Mouse (Mus musculus) hindbrain, embryonic 11.5 days (tissue): Measurements from ENCODE around the gene Timp1. TPM values are rescaled to one million over a fixed set of nuclear protein-coding genes. Genes with fewer than 3 reads are reported as not detected.

Source experiments
- ATAC-seq: fragments of 200-750 bp; cut with Nextera tagmentation; 2 replicates; pipeline ENCODE4 v1.8.0; 2017; ENCODE audit warnings: mild to moderate bottlenecking, moderate TSS enrichment, moderate library complexity; ENCODE audit not compliant: low FRiP score
- DNase-seq: peaks from one replicate; pipeline ENCODE4 v3.0.0-alpha.2; 2015; ENCODE audit warnings: low spot score
- H3K27ac ChIP-seq: fragments of 300-500 bp; sonication (generic); 2 replicates; pipeline ENCODE4 v1.5.1; 2014; ENCODE audit warnings: mild to moderate bottlenecking, low read depth, low read length
- H3K27me3 ChIP-seq: fragments of 300-500 bp; sonication (generic); 2 replicates; pipeline ENCODE4 v1.6.1; 2014; ENCODE audit warnings: mild to moderate bottlenecking, low read length, moderate library complexity, mixed read lengths; ENCODE audit not compliant: control insufficient read depth, insufficient read depth
- H3K36me3 ChIP-seq: fragments of 300-500 bp; sonication (generic); 2 replicates; pipeline ENCODE4 v1.6.1; 2014; ENCODE audit warnings: mild to moderate bottlenecking, low read length, moderate library complexity, mixed read lengths; ENCODE audit not compliant: control insufficient read depth, insufficient read depth
- H3K4me1 ChIP-seq: fragments of 300-500 bp; sonication (generic); replicated peaks from 2 replicates; pipeline ENCODE4 v1.6.1; 2014; ENCODE audit warnings: low read length, mixed read lengths; ENCODE audit not compliant: control insufficient read depth, insufficient read depth
- H3K4me2 ChIP-seq: fragments of 300-500 bp; sonication (generic); replicated peaks from 2 replicates; pipeline ENCODE4 v1.6.1; 2014; ENCODE audit warnings: mild to moderate bottlenecking, low read depth, low read length
- H3K4me3 ChIP-seq: fragments of 300-500 bp; sonication (generic); 2 replicates; pipeline ENCODE4 v1.5.1; 2014; ENCODE audit warnings: low read depth, low read length
- H3K9ac ChIP-seq: fragments of 300-500 bp; sonication (generic); 2 replicates; pipeline ENCODE4 v1.6.1; 2014; ENCODE audit warnings: low read depth, low read length
- H3K9me3 ChIP-seq: fragments of 300-500 bp; sonication (generic); 2 replicates; pipeline ENCODE4 v1.6.1; 2016; ENCODE audit warnings: low read length; ENCODE audit not compliant: control insufficient read depth
- WGBS: fragments of 180-500 bp; shearing (Covaris S2); extraction: QIAGEN DNeasy Blood & Tissue Kit; methylation state at CpG from one replicate; pipeline ENCODE4 v1.1.7; 2014; 5-methylcytosine and 5-hydroxymethylcytosine counted together
- polyA plus RNA-seq: library from polyadenylated mRNA; unstranded; fragments of >200 nt; fragmentation: Nextera tagmentation; extraction: Ambion mirVana; gene quantifications from 2 replicates; pipeline ENCODE4 v1.2.1, GENCODE M21; 2014

Timp1 gene
- polyA plus RNA-seq, 1 experiment from 2014 or later, result 10.4 TPM

GRCm38 (mm10) chrX:20863161-20864101 lies 6.5 kb upstream of the Timp1 start:
- Histone ChIP-seq H3K4me3 (no peak overlapping the region), H3K9me3 (no peaks in the 10 kb centered on the region), H3K27me3 (no peaks in the 10 kb centered on the region), H3K4me1 (no peaks in the 10 kb centered on the region), H3K4me2 (no peak overlapping the region), H3K9ac (no peak overlapping the region), H3K36me3 (no peaks in the 10 kb centered on the region), H3K27ac (no peak overlapping the region)
- ATAC-seq (no peak), DNase-seq (no peak)
- 83% methylated on average over 9 of the region's 9 CpGs for whole genome bisulfite sequencing

DNA sequence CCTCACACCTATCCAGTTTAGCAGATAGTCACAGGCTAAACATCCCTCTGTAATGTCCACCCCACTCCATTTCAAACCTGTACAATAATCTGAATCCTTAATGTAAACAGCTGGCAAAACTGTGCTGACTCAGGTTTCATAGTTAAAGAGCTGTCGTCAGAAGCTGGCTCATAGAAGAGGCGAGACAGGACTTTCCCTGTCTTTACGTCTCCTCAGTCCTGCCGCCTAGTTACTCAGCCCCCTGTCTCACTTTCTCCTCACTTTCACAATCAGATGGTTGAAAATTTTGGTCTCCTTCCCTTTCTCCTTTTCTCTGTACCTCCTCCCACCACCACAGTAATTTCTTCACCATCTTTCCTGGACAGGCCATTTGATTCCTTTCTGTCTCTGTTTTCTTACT lies 1.9 kb upstream of the Timp1 start:
- no peaks in the 10 kb centered on the region for H3K27me3 ChIP-seq
- H3K27ac ChIP-seq, result no peak overlapping the region
- H3K36me3 ChIP-seq, result no peaks in the 10 kb centered on the region
- H3K4me1 ChIP-seq, result no peaks in the 10 kb centered on the region
- no peak overlapping the region for H3K9ac ChIP-seq
- DNase-seq, result no peak
- WGBS, result 69% methylated on average over 4 of the region's 4 CpGs
- no peak overlapping the region for H3K4me3 ChIP-seq
- ATAC-seq, result no peak
- H3K9me3 ChIP-seq, result no peaks in the 10 kb centered on the region
- no peak overlapping the region for H3K4me2 ChIP-seq

DNA sequence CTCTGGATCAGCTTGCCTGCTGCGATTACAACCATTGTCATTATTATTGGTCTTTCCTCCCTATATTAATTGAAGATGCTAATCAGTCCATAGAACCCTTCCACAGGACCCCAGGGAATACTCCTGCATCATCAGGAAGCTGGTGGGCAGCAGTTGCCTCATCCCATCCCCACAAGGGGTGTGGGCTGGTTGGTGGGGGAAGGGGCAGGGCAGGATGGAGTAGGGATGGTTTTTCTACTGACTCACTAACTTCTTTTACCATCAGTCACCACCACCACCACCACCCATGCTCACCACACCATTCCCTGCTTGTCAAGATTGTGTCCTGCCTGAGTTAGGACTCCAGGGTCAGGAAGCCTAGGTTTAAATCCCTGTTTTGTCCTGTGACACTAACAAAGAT lies 763 bp upstream of the Timp1 start:
- 79% methylated on average over 1 of the region's 1 CpGs for WGBS
- H3K9ac ChIP-seq, result no peak overlapping the region

GRCm38 (mm10) chrX:20872928-20873500 lies 3.0 kb downstream of the Timp1 start:
- H3K4me3 ChIP-seq, result no peak overlapping the region
- DNase-seq, result no peak
- 31% methylated on average over 11 of the region's 11 CpGs for WGBS
- no peak overlapping the region for H3K9ac ChIP-seq
- no peak overlapping the region for H3K27ac ChIP-seq
- no peaks in the 10 kb centered on the region for H3K36me3 ChIP-seq
- H3K9me3 ChIP-seq, result no peaks in the 10 kb centered on the region
- ATAC-seq, result no peak
- H3K4me2 ChIP-seq, result no peak overlapping the region
- no peaks in the 10 kb centered on the region for H3K27me3 ChIP-seq
- no peaks in the 10 kb centered on the region for H3K4me1 ChIP-seq

More for the DNA sequence above, 763 bp upstream of the Timp1 start:
- no peaks in the 10 kb centered on the region for H3K36me3 ChIP-seq
- no peak overlapping the region for H3K27ac ChIP-seq
- DNase-seq (no peak), ATAC-seq (no peak)
- H3K9me3 ChIP-seq, result no peaks in the 10 kb centered on the region
- no peaks in the 10 kb centered on the region for H3K4me1 ChIP-seq
- no peak overlapping the region for H3K4me3 ChIP-seq
- H3K27me3 ChIP-seq, result no peaks in the 10 kb centered on the region
- no peak overlapping the region for H3K4me2 ChIP-seq

- H3K36me3 ChIP-seq, result no peaks in the 10 kb centered on the region
- WGBS, result 51% methylated on average over 3 of the region's 3 CpGs
- no peaks in the 10 kb centered on the region for H3K9me3 ChIP-seq
- no peaks in the 10 kb centered on the region for H3K4me1 ChIP-seq
- DNase-seq, result no peak
- H3K4me2 ChIP-seq, result no peak overlapping the region
- no peaks in the 10 kb centered on the region for H3K27me3 ChIP-seq
- H3K9ac ChIP-seq, result no peak overlapping the region
- H3K4me3 ChIP-seq, result no peak overlapping the region
- ATAC-seq, result no peak
- no peak overlapping the region for H3K27ac ChIP-seq
Measured at GRCm38 (mm10) chrX:20875241-20875640, 5.3 kb downstream of the Timp1 start.

DNA sequence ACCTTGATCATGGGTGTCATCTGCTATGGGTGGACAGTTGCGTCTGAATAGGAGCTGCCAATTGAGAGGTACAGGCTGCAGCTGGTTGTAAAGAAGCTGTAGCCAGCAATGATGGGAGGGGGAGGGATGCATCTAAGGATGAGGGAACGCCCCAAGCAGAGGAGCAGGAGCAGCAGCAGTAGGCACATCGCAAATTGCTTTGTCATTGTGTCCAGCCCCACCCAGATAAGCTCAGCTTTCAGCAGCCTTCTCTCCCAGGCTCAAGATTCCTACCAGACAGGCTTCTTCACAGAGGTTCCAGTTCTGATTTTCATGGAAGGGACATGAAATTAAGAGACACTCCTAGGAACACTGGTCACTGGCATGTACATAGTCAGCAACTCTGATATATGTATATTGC lies 40.1 kb downstream of the Timp1 start:
- no peak overlapping the region for H3K4me3 ChIP-seq
- 43% methylated on average over 3 of the region's 3 CpGs for WGBS
- ATAC-seq, result no peak

DNA sequence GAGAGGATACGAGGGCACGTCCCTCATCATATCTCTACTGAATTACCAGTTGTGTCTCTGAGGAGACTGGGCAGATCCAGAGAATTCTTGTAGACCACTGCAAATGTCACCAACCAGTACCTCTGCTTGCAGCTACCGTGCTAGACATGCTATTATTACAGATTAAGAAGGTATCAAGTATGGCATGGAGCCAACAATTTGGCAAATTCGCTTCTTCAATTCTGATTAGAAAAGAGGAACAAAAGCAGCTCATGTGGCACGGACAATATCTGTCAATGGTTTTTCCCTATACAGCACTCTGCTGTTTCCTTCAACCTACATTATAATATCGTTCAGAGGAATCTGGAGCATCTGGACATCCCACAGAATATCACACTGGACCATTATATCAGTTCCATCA lies 43.8 kb downstream of the Timp1 start:
- 87% methylated on average over 6 of the region's 6 CpGs for WGBS
- no peak overlapping the region for H3K27ac ChIP-seq
- H3K4me2 ChIP-seq, result no peak overlapping the region
- no peak overlapping the region for H3K9ac ChIP-seq
- DNase-seq (no peak), ATAC-seq (no peak)
- no peaks in the 10 kb centered on the region for H3K27me3 ChIP-seq
- H3K36me3 ChIP-seq, result no peaks in the 10 kb centered on the region
- no peak overlapping the region for H3K4me3 ChIP-seq
- no peaks in the 10 kb centered on the region for H3K4me1 ChIP-seq
- no peaks in the 10 kb centered on the region for H3K9me3 ChIP-seq

More for the DNA sequence above, 40.1 kb downstream of the Timp1 start:
- H3K27me3 ChIP-seq, result no peaks in the 10 kb centered on the region
- no peaks in the 10 kb centered on the region for H3K36me3 ChIP-seq
- no peak overlapping the region for H3K4me2 ChIP-seq
- H3K9ac ChIP-seq, result no peak overlapping the region
- no peak overlapping the region for H3K27ac ChIP-seq
- H3K4me1 ChIP-seq, result no peaks in the 10 kb centered on the region
- H3K9me3 ChIP-seq, result no peaks in the 10 kb centered on the region
- DNase-seq, result no peak

- Histone ChIP-seq H3K9ac (no peak overlapping the region), H3K4me1 (no peaks in the 10 kb centered on the region), H3K4me2 (no peak overlapping the region), H3K9me3 (no peaks in the 10 kb centered on the region), H3K36me3 (no peaks in the 10 kb centered on the region), H3K27ac (no peak overlapping the region), H3K27me3 (no peaks in the 10 kb centered on the region), H3K4me3 (no peak overlapping the region)
- no peak for ATAC-seq
- DNase-seq, result no peak
Measured at GRCm38 (mm10) chrX:20915075-20915474, 45.1 kb downstream of the Timp1 start.
